8 mouse cellular contexts compared by ENCODE assay signal in genomic region chr8:94876197-94876730, GRCm38 (mm10). TPM values are rescaled to one million over a fixed set of nuclear protein-coding genes. Genes with fewer than 3 reads are reported as not detected.
A peak's percentile ranks its signal among the peaks of the same experiment; 100 is the strongest.
DNase-seq lines count a peak whose midpoint lies in the region; ATAC-seq and TF ChIP-seq lines count a peak whose summit lies in the region.

Gene Dok4 (minus strand): TSS chr8:94876330.

- H3K9me3 ChIP-seq in embryonic facial prominence, embryonic 10.5 days = no peaks in the 10 kb centered on the region
- no peaks in the 10 kb centered on the region for H3K9me3 ChIP-seq in limb, embryonic 15.5 days
- no peaks in the 10 kb centered on the region for H3K9me3 ChIP-seq in midbrain, postnatal 0 days (ENCODE audit: low read length)

- no peaks in the 10 kb centered on the region for H3K36me3 ChIP-seq in embryonic facial prominence, embryonic 10.5 days (replicated peaks)
- H3K36me3 ChIP-seq in limb, embryonic 15.5 days = no peaks in the 10 kb centered on the region
- H3K36me3 ChIP-seq in midbrain, postnatal 0 days (ENCODE audit: insufficient read depth, low read length) = no peaks in the 10 kb centered on the region

- H3K9ac ChIP-seq in limb, embryonic 15.5 days = peak within 1 kb of the TSS; percentile 64
- H3K9ac ChIP-seq in midbrain, postnatal 0 days (replicated peaks; ENCODE audit: low read length, poor library complexity, severe bottlenecking) = peak within 1 kb of the TSS; percentile 44

- peaks cover 49% of the 10 kb centered on the region for H3K4me1 ChIP-seq in embryonic facial prominence, embryonic 10.5 days
- peaks cover 45% of the 10 kb centered on the region for H3K4me1 ChIP-seq in limb, embryonic 15.5 days
- H3K4me1 ChIP-seq in midbrain, postnatal 0 days (ENCODE audit: insufficient read depth, low read length) = no peaks in the 10 kb centered on the region; the same call in 1 of the 2 replicates

- peak within 1 kb of the TSS; percentile 91 for H3K4me2 ChIP-seq in limb, embryonic 15.5 days
- H3K4me2 ChIP-seq in midbrain, postnatal 0 days (ENCODE audit: low read depth, low read length, poor library complexity, severe bottlenecking) = peak within 1 kb of the TSS; percentile 80

- peaks cover 37% of the 10 kb centered on the region for H3K27me3 ChIP-seq in embryonic facial prominence, embryonic 10.5 days (replicated peaks; ENCODE audit: low read depth, poor library complexity, severe bottlenecking)
- 0 out of 2 replicates have a peak, but pooled peaks cover 10% of the 10 kb centered on the region for H3K27me3 ChIP-seq in limb, embryonic 15.5 days
- H3K27me3 ChIP-seq in midbrain, postnatal 0 days (ENCODE audit: insufficient read depth, low read length) = peaks cover 11% of the 10 kb centered on the region; the same call in 1 of the 2 replicates

- WGBS in embryonic facial prominence, embryonic 10.5 days = 1% methylated on average over 37 of the region's 37 CpGs
- under 1% methylated on average over 37 of the region's 37 CpGs for WGBS in limb, embryonic 15.5 days
- WGBS in midbrain, postnatal 0 days = 1% methylated on average over 27 of the region's 37 CpGs

- TF ChIP-seq CTCF in midbrain, postnatal 0 days (IDR thresholded peaks at IDR 0.05) = no peak

- ATAC-seq in limb, embryonic 15.5 days (ENCODE audit: insufficient number of reproducible peaks, low FRiP score, low TSS enrichment, low read depth) = peak; percentile 84
- no peak; the same call in 1 of the 2 replicates for ATAC-seq in midbrain, postnatal 0 days (ENCODE audit: low FRiP score)

- H3K4me3 ChIP-seq in embryonic facial prominence, embryonic 10.5 days = peak within 1 kb of the TSS; percentile 77
- H3K4me3 ChIP-seq in limb, embryonic 15.5 days = peak within 1 kb of the TSS; percentile 62
- H3K4me3 ChIP-seq in midbrain, postnatal 0 days (ENCODE audit: low read depth, low read length) = peak within 1 kb of the TSS; percentile 52

- DNase-seq in layer of hippocampus, adult 11-12 months (ENCODE audit: low spot score) = peak; percentile 67
- no peak for DNase-seq in layer of hippocampus, adult 9-10 months (ENCODE audit: low spot score)
- peak; percentile 95 for DNase-seq in embryonic facial prominence, embryonic 10.5 days (ENCODE audit: low spot score)
- peak; percentile 99 for DNase-seq in heart, adult 11 months
- peak; percentile 97 for DNase-seq in kidney, adult 18-20 months
- peak; percentile 61 for DNase-seq in midbrain, postnatal 0 days (ENCODE audit: low spot score)
- peak; percentile 97 to 98 for DNase-seq in spleen, postnatal 10 days (ENCODE audit: low spot score in 2 of 2)

- peak within 1 kb of the TSS; percentile 77 for H3K27ac ChIP-seq in embryonic facial prominence, embryonic 10.5 days (replicated peaks)
- peak within 1 kb of the TSS; percentile 78 for H3K27ac ChIP-seq in limb, embryonic 15.5 days
- H3K27ac ChIP-seq in midbrain, postnatal 0 days (ENCODE audit: low read depth, low read length) = no peak within 1 kb of the TSS

RNA-seq across cellular contexts. Expression of gene Dok4, which starts in this region (rescaled TPM):
- 16.3 and 16.8 TPM in 2 replicates for polyA plus RNA-seq in embryonic facial prominence, embryonic 10.5 days (2016; fragmentation: Nextera tagmentation; extraction: Ambion mirVana)
- polyA plus RNA-seq in limb, embryonic 15.5 days (2015; fragmentation: Nextera tagmentation; extraction: Ambion mirVana) = 28.2 and 32.1 TPM in 2 replicates
- 154 and 155 TPM in 2 replicates for total RNA-seq in midbrain, postnatal 0 days (2014; rRNA removed)
- polyA plus RNA-seq in midbrain, postnatal 0 days (2015; fragmentation: Nextera tagmentation; extraction: Ambion mirVana) = 95.0 and 104 TPM in 2 replicates
